Mouse (Mus musculus) heart, postnatal 0 days (tissue): ENCODE results near the gene Atp8b4. TPM values are rescaled to one million over a fixed set of nuclear protein-coding genes. Genes with fewer than 3 reads are reported as not detected.
A peak's percentile ranks its signal among the peaks of the same experiment; 100 is the strongest.

Source experiments
- ATAC-seq: fragments of 200-750 bp; cut with Nextera tagmentation; 2 replicates; pipeline ENCODE4 v1.8.0; 2017; ENCODE audit warnings: low read depth, moderate number of reproducible peaks, moderate library complexity; ENCODE audit not compliant: insufficient read depth
- DNase-seq: peaks from one replicate; pipeline ENCODE4 v3.0.0-alpha.2; 2016; ENCODE audit warnings: low spot score
- H3K27ac ChIP-seq: fragments of 300-500 bp; sonication (generic); 2 replicates; pipeline ENCODE4 v1.5.1; 2014; ENCODE audit warnings: low read depth, mild to moderate bottlenecking
- H3K27me3 ChIP-seq: fragments of 300-500 bp; sonication (generic); 2 replicates; pipeline ENCODE4 v1.6.1; 2014; ENCODE audit warnings: low read length, mixed read lengths; ENCODE audit not compliant: control insufficient read depth, insufficient read depth
- H3K36me3 ChIP-seq: fragments of 300-500 bp; sonication (generic); replicated peaks from 2 replicates; pipeline ENCODE4 v1.6.1; 2014; ENCODE audit warnings: low read length, mixed read lengths; ENCODE audit not compliant: control insufficient read depth, insufficient read depth
- H3K4me1 ChIP-seq: fragments of 300-500 bp; sonication (generic); 2 replicates; pipeline ENCODE4 v1.6.1; 2014; ENCODE audit warnings: antibody characterized with exemption; ENCODE audit not compliant: control insufficient read depth, insufficient read depth
- H3K4me2 ChIP-seq: fragments of 300-500 bp; sonication (generic); 2 replicates; pipeline ENCODE4 v1.6.1; 2014; ENCODE audit warnings: low read depth, mild to moderate bottlenecking, low read length, moderate library complexity
- H3K4me3 ChIP-seq: fragments of 300-500 bp; sonication (generic); 2 replicates; pipeline ENCODE4 v1.5.1; 2014; ENCODE audit warnings: low read depth, low read length
- H3K9ac ChIP-seq: fragments of 300-500 bp; sonication (generic); replicated peaks from 2 replicates; pipeline ENCODE4 v1.6.1; 2014; ENCODE audit warnings: low read depth, low read length, mixed read lengths
- H3K9me3 ChIP-seq: fragments of 300-500 bp; sonication (generic); replicated peaks from 2 replicates; pipeline ENCODE4 v1.6.1; 2016; ENCODE audit warnings: low read length; ENCODE audit not compliant: control insufficient read depth
- CTCF ChIP-seq: IDR thresholded peaks from 2 replicates; pipeline ENCODE4 v1.5.1; 2016; ENCODE audit warnings: antibody characterized with exemption, control low read depth, low read depth
- EP300 ChIP-seq: IDR thresholded peaks from 2 replicates; pipeline ENCODE4 v1.6.1; 2016; ENCODE audit warnings: antibody characterized with exemption, low read depth
- WGBS: fragments of 180-500 bp; shearing (Covaris S2); extraction: QIAGEN DNeasy Blood & Tissue Kit; methylation state at CpG from one replicate; pipeline ENCODE4 v1.1.7; 2014; 5-methylcytosine and 5-hydroxymethylcytosine counted together
- polyA plus RNA-seq: library from polyadenylated mRNA; unstranded; fragments of >200 nt; fragmentation: Nextera tagmentation; extraction: Ambion mirVana; gene quantifications from 2 replicates; pipeline ENCODE4 v1.2.1, GENCODE M21; 2015
- total RNA-seq: library from RNA; depleted of rRNA; stranded (reverse); fragments of >200 nt; gene quantifications from 2 replicates; pipeline ENCODE4 v1.2.3, GENCODE M21; 2014; ENCODE audit warnings: low replicate concordance

The Atp8b4 gene
- total and polyA plus RNA-seq, 2 experiments from 2014 or later: 0.27 TPM; not detected in 1

DNA sequence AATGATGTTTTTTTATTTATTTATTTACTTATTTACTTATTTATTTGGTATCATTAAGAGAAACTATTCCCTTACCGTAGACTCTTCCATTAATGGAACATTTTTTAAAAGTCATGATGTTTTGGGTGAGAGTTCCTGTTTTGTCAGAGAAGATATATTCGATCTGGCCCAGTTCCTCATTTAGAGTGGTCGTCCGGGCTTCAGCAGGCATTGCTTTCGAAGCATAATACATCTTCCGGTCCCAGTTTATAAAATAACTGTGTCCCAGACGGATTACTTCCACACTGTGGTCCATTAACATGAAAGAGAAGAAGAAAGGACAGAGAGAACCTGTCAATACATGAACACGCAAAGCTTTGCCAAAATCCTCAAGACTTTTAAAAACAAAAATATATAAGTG is 103.0 kb downstream of the Atp8b4 start:
- Histone ChIP-seq H3K27me3 (no peaks in the 10 kb centered on the region), H3K9me3 (no peaks in the 10 kb centered on the region), H3K9ac (no peak overlapping the region), H3K36me3 (no peaks in the 10 kb centered on the region), H3K4me1 (no peaks in the 10 kb centered on the region), H3K4me2 (no peak overlapping the region), H3K4me3 (no peak overlapping the region), H3K27ac (no peak overlapping the region)
- WGBS: 75% methylated on average over 8 of the region's 8 CpGs
- no peak for DNase-seq
- TF ChIP-seq EP300: no peak
- no peak for TF ChIP-seq CTCF
- no peak for ATAC-seq

DNA sequence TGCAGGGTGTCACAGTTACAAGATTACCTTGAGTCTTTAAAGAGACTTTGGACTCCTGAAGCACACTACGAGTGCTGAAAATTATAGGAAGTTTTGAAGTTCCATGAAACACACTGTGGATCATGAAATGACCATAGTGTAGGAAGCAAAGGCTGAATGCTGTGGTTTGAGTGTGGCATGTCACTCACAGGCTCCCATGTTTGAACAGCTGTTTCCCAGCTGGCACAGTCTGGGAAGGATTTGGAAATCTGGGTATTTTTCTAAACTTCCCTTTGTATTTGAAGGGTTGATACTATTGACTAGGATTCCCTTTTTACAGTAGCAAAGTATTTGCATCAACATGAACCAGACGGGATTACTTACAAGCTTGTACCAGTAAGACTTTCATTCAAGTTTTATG is 105.5 kb downstream of the Atp8b4 start:
- H3K4me2 ChIP-seq: no peak overlapping the region
- ATAC-seq: no peak
- no peaks in the 10 kb centered on the region for H3K36me3 ChIP-seq
- H3K9me3 ChIP-seq: no peaks in the 10 kb centered on the region
- H3K4me1 ChIP-seq: no peaks in the 10 kb centered on the region
- H3K4me3 ChIP-seq: no peak overlapping the region
- 65% methylated on average over 2 of the region's 2 CpGs for WGBS
- DNase-seq: no peak
- H3K27ac ChIP-seq: no peak overlapping the region
- TF ChIP-seq CTCF (no peak), EP300 (no peak)
- no peak overlapping the region for H3K9ac ChIP-seq
- H3K27me3 ChIP-seq: no peaks in the 10 kb centered on the region

- Histone ChIP-seq H3K9ac (no peak overlapping the region), H3K36me3 (no peaks in the 10 kb centered on the region), H3K27me3 (no peaks in the 10 kb centered on the region), H3K9me3 (no peaks in the 10 kb centered on the region), H3K4me2 (no peak overlapping the region), H3K27ac (no peak overlapping the region), H3K4me3 (no peak overlapping the region), H3K4me1 (no peaks in the 10 kb centered on the region)
- ATAC-seq: no peak
- 70% methylated on average over 8 of the region's 8 CpGs for WGBS
- TF ChIP-seq CTCF: no peak
- no peak for TF ChIP-seq EP300
- DNase-seq: no peak
Observed at GRCm38 (mm10) chr2:126387458-126388037, 112.9 kb downstream of the Atp8b4 start.

DNA sequence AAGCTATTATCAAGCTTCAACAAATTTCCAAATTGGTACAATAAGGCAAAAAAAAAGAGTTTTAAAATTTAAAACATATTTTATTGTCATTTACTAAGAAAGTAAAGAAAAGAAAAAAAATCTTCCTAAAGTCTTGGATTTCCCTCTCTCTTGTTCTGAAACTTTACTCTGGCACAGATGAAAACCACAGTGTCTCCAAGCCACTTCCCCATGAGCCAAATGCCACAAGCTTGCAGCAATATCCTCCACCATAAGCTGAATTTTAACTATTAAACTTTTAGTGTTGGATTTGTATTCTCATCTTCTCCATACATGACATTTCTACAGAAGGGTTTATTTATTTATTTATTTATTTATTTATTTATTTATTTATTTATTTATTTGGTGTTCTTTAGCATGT is 114.4 kb downstream of the Atp8b4 start:
- Histone ChIP-seq H3K27ac (no peak overlapping the region), H3K27me3 (no peaks in the 10 kb centered on the region), H3K4me1 (no peaks in the 10 kb centered on the region), H3K4me2 (no peak overlapping the region), H3K4me3 (no peak overlapping the region), H3K36me3 (no peaks in the 10 kb centered on the region), H3K9ac (no peak overlapping the region), H3K9me3 (no peaks in the 10 kb centered on the region)
- TF ChIP-seq CTCF: no peak
- no peak for TF ChIP-seq EP300
- ATAC-seq (no peak), DNase-seq (no peak)

GRCm38 (mm10) chr2:126380300-126380699 is 120.2 kb downstream of the Atp8b4 start:
- H3K9ac ChIP-seq: no peak overlapping the region
- H3K4me2 ChIP-seq: no peak overlapping the region
- ATAC-seq: no peak
- no peak overlapping the region for H3K27ac ChIP-seq
- no peaks in the 10 kb centered on the region for H3K36me3 ChIP-seq
- H3K9me3 ChIP-seq: no peaks in the 10 kb centered on the region
- no peaks in the 10 kb centered on the region for H3K27me3 ChIP-seq
- TF ChIP-seq CTCF: no peak
- TF ChIP-seq EP300: no peak
- no peak for DNase-seq
- WGBS: 80% methylated on average over 5 of the region's 5 CpGs
- H3K4me3 ChIP-seq: no peak overlapping the region
- no peaks in the 10 kb centered on the region for H3K4me1 ChIP-seq

- peak overlapping the region; percentile 25; the same call in 1 of the 2 replicates for H3K4me2 ChIP-seq
- H3K36me3 ChIP-seq: no peaks in the 10 kb centered on the region
- H3K9me3 ChIP-seq: no peaks in the 10 kb centered on the region
- no peak overlapping the region for H3K27ac ChIP-seq
- no peak overlapping the region for H3K9ac ChIP-seq
- no peak for DNase-seq
- H3K4me3 ChIP-seq: no peak overlapping the region
- 33% methylated on average over 8 of the region's 8 CpGs for WGBS
- ATAC-seq: no peak
- H3K4me1 ChIP-seq: no peaks in the 10 kb centered on the region
- no peaks in the 10 kb centered on the region for H3K27me3 ChIP-seq
- TF ChIP-seq EP300 (no peak), CTCF (no peak)
Observed at GRCm38 (mm10) chr2:126371634-126372033, 128.8 kb downstream of the Atp8b4 start.
